Mouse (Mus musculus) naive thymus-derived CD4-positive, alpha-beta T cell, adult 2 months (primary cell): Measurements from ENCODE around the gene Gas2l1.

Source experiments
- DNase-seq: peaks from one replicate; pipeline ENCODE4 v3.0.0-alpha.2; 2011; ENCODE audit warnings: low read depth

The Gas2l1 gene

GRCm38 (mm10) chr11:5064282-5065055 is 658 bp downstream of the Gas2l1 start:
- peak; percentile 51 for DNase-seq

- DNase-seq = no peak
These were observed 1.4 kb downstream of the Gas2l1 start for GRCm38 (mm10) chr11:5063561-5064281.

DNA sequence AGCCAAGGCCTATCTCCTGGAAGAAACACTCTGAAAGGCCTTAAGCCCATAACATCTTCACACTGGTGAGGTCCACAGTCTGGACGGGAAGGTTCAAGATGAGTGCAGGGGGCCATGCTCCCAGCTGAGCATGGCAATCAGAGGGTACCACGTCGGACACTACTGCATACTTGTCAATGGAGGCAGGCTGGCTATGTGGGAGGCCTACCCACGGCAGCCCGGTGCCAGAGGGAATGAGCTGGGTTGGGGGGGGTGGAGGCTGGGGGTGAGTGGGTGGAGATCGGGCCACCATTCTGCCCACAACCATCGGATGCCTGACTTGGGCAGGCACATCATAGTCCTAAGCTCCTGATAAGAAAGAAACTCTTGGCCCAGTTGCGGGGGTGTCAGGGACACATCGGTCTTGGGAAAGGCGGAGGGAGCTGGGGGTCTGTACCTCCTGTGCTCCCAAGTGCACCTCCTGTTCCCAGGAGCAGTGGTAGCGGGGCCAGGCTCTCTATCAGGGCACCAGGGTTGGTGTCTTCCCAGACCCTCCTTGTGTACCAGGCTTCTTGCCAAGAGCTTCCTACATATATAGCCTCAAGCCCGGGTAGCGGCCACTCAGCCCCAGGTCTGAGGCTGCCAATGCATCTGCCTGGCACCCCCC is 2.1 kb downstream of the Gas2l1 start:
- no peak for DNase-seq

DNA sequence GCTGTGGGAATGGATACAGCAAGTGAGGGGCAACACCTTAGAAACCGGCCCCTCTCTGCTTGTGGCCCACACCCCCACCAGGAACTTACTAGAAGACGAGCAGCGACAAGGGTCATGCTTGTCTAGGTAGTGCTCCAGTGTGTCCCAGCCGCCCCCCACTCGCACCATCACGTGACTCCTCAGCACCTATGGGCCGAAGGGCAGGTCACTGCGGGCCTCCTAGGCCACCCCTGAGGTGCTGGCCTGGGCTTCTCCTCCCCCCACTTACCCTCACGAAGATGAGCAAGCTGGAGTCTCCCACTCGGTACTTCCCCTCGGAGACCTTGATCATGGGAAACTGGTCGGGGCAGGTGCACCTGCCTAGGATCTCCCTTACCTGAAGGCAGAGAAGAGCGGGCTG is 2.8 kb downstream of the Gas2l1 start:
- no peak for DNase-seq

DNA sequence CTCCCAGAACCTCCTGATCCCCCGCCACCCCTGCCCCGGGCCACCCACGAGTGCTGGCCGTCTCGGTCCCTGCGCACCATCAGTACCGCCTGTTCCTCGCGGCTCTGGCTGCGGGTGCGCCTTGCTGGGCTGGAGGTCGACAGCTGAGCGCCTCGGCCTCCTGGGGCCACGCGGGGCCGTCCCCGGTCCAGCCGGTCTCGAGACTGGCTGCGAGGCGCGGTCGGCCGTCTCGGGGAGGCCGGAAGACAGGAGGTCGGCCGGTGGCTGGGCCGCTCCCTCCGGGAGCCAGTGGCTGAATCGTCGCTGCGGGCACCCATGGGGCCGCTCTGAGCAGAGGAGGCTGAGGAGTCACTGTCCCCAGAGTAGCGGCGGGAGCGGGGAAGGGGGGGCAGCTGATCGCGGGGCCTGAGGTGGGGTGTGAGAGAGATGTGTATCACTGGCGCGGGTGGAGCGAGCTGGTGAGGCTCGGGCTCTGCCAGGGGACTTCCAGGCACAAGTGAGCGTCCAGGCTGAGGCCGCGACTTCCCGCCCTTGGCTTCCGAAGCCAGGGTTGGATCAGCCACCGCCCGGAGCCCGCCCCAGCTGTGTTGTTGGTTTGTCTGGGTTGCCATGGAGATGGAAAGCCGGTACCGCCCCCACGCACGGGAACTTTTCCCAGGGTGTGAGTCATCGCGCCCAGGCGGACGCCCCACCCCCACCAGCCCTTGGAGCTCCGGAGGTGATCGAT is 3.6 kb downstream of the Gas2l1 start:
- peak; percentile 75 for DNase-seq

GRCm38 (mm10) chr11:5060756-5061412 is 4.2 kb downstream of the Gas2l1 start:
- no peak for DNase-seq

GRCm38 (mm10) chr11:5059704-5060156 is 5.4 kb downstream of the Gas2l1 start:
- peak; percentile 68 for DNase-seq

DNA sequence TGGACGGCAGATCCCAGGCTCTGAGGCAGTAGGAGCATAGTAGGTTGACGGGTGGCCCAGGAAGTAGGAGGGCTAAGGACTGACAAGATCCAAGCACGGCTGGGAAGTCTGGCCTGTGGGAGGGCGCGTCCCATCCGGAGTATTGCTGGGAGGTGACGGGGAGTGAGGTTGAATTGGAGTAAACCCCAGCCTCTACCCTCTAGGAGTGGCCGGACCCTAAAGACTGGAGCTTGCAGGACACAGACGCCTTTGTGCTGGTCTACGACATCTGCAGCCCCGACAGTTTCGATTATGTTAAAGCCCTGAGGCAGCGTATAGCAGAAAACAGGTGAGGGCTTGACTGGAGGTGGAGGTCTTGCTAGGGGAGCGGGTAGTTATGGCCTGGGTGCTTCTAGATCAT is 5.9 kb downstream of the Gas2l1 start:
- DNase-seq = no peak

DNA sequence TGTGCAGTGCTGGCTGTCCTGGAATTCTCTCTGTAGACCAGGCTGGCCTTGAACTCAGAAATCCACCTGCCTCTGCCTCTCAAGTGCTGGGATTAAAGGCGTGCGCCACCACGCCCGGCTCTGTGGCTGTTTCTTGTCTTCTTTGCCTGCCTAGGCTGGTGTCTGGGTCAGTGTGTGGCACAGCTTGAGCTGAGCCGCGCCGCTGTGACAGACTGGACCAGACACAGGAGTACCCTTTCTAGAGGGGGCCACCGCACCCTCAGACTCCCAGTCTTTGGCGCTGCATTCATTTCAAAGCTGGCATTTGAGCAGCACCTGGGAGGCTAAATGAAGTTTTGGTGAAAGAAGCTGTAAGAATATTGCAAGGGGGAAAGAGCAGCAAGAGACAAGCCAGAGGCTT is 6.3 kb downstream of the Gas2l1 start:
- peak; percentile 29 for DNase-seq

- peak; percentile 59 for DNase-seq
These were observed 7.1 kb downstream of the Gas2l1 start, which contains the start of gene Rasl10a for GRCm38 (mm10) chr11:5057856-5058641. TSS of gene Rasl10a (plus strand) at chr11:5058128.

GRCm38 (mm10) chr11:5057541-5057855 is 7.6 kb downstream of the Gas2l1 start:
- no peak for DNase-seq

- DNase-seq = no peak
These were observed 8.1 kb downstream of the Gas2l1 start for GRCm38 (mm10) chr11:5057064-5057463.

GRCm38 (mm10) chr11:5055945-5056938 is 8.9 kb downstream of the Gas2l1 start:
- no peak for DNase-seq

DNA sequence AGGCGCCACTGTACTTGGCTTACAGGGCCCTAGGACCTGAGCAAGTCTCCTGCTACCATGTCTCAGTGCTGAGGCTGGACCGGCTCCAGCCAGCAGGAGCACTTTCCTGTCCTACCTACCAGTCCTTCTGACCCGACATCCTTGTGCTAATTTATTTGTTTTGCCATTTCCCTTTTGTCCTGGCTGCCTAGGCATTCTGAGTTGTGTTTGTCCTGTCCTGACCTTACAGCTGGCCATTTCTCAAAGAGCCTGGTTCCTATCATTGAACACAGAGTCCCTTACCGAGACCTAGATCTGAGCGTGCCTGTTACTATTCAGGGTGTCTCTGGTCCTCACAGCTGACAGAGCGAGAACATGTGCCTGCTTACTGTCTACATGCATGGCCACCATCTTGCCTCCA is 10.3 kb downstream of the Gas2l1 start:
- DNase-seq = no peak

GRCm38 (mm10) chr11:5054151-5054550 is 11.0 kb downstream of the Gas2l1 start:
- DNase-seq = no peak

GRCm38 (mm10) chr11:5052200-5052854 is 12.8 kb downstream of the Gas2l1 start:
- no peak for DNase-seq

DNA sequence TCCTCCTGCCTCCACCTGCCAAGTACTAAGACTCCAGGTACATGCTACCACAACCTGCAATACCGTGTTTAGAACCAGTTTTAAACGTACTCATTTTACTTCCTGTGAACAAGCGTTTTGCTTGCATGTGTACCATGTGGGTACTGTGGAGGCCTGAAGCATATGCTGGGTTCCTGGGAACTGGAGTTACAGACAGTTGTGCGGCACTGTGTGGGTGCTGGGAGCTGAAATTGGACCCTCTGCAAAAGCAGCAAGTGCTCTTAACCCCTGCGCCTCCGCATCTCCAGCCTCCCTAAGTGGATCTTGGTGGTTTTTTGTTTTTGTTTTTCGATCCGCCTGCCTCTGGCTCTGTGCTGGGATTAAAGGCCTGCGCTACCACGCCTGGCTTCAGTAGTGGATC is 13.5 kb downstream of the Gas2l1 start:
- no peak for DNase-seq

GRCm38 (mm10) chr11:5046321-5046926 is 18.7 kb downstream of the Gas2l1 start:
- no peak for DNase-seq
